Mouse (Mus musculus) forelimb bud, embryonic 11.5 days (tissue): ENCODE measurements at regions not wholly inside any gene's neighbourhood (a gene's known extent, or its start where the extent isn't known, plus 50 kb on each side); places are given as distances from the start of the nearest gene placed in this dataset.

Experiments
- DNase-seq: peaks from one replicate; pipeline ENCODE4 v3.0.0-alpha.2; 2012; ENCODE audit warnings: low read depth, low spot score

DNA sequence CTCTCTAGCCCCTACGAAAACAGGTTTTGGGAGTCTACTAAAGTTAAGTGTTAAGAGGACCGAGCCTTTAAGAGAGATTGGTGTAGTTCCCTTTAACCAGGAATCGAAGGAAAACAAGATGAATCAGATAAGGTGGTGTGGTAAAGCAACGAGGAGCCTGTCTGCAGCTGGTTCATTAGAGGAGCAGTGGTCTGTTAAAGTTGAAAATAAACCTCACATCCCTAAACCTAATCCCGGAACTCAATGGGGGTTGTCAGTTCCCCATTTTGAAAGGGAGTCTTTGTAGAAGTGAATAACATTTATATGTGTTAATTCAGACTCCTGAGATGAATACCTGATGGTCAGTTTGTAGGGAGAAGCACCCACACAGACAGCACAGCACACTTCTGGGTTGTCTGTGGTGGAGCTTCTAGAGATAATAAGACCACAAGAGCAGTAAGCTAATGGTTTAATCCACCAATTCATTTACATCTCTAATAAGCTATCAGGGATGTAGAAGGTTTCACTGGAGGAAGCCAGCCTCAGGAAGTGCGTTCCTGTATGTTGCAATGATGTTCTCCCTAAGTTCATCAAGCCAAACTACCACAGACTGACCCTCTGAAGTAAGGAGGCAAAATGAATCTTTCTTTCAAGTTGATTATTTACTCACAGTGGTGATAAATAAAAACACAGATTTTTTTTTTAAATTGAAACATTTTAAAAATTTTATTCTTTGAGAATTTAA, 318.9 kb upstream of the Nrp1 start:
- no peak for DNase-seq

GRCm38 (mm10) chr8:128042877-128043276, 315.5 kb upstream of the Nrp1 start:
- DNase-seq, result no peak

DNA sequence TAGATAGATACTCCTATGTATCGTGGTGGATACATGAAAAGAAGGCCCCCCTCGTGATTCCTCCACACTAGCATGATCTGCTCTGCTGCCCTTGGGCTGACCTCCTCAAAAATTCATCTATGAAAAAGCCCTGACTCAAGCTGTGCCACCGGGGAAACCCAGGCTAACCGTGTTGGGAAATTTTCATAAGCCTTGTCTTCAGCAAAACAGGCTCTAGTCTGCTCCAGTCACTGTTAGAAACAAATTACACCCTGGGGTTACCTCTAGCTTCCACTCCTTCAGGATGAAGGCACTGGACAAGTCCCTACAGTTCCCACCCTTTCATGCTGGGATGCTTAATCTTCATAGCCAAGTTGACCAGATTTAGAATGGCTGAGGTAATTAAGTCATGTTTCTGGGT, 315.0 kb upstream of the Nrp1 start:
- DNase-seq, result no peak

GRCm38 (mm10) chr8:128056251-128056650, 302.2 kb upstream of the Nrp1 start:
- no peak for DNase-seq

- no peak for DNase-seq
Measured at GRCm38 (mm10) chr8:128057845-128058244, 300.6 kb upstream of the Nrp1 start.

GRCm38 (mm10) chr8:128059817-128060216, 298.6 kb upstream of the Nrp1 start:
- DNase-seq, result no peak

- no peak for DNase-seq
Measured at GRCm38 (mm10) chr8:128064211-128064610, 294.2 kb upstream of the Nrp1 start.

DNA sequence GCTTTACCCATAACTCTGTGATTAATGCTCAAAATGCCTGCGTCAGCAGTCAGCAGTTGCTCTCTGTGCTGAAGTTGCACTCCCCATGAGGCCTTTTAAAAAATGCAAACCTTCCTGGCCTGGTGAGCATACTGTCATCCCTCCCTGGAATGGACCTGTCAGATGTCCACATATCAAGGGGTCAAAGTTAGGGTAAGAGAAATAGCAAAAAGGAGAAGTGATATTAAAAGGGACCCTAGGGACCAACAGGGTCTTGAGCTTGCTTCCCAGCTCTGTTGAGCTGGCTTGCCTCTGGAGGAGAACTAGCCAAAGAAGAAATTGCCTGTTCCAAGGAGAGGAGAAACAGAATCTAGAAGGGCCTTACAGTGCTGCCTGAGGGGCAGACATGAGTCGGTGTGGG, 293.3 kb upstream of the Nrp1 start:
- DNase-seq, result no peak

- no peak for DNase-seq
Measured at GRCm38 (mm10) chr8:128065964-128066680, 292.3 kb upstream of the Nrp1 start.

GRCm38 (mm10) chr8:128069749-128070148, 288.7 kb upstream of the Nrp1 start:
- DNase-seq, result no peak

- no peak for DNase-seq
Measured at GRCm38 (mm10) chr8:128075566-128075965, 282.8 kb upstream of the Nrp1 start.

DNA sequence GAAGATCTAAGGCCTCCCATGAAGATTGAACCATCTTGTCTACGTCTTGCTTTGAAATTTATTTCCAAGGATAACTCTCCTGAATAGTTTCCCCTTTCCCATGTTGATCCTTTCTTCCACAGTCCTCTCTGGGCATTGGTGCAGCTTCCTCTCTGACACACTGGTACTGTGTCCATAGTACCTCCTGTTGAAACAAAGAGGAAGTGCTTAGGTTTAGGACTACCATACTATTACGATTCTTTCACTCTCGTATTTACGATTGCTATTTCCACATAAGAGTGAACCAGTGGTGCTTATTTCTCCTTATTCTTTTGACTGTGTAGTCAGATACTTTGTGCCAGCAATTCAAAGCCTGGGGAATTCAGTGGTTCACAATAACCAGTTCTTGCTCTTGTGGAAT, 282.2 kb upstream of the Nrp1 start:
- no peak for DNase-seq

- no peak for DNase-seq
Measured at GRCm38 (mm10) chr8:128078740-128079139, 279.7 kb upstream of the Nrp1 start.

GRCm38 (mm10) chr8:128085800-128086199, 272.6 kb upstream of the Nrp1 start:
- no peak for DNase-seq

- no peak for DNase-seq
Measured at GRCm38 (mm10) chr8:128087500-128087899, 270.9 kb upstream of the Nrp1 start.

DNA sequence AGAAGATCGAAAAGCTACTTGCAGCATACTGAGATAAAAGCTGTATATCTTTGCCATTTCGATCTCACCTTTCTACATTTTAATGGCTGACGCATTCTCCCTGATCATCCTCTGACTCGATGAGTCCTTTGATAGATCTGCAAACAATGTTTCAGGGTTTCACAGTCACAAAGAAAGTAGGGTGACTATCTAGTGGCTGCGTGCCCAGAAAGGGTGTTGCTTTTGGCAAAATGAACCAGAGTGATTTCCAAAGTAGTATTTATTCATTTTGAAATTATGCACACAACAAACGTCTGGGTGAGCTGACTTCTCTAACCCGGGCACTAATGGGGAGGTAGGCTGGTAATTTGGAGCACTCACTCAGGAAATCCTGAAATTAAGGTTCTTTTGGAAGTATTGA, 265.6 kb upstream of the Nrp1 start:
- DNase-seq, result no peak

- no peak for DNase-seq
Measured at GRCm38 (mm10) chr8:128095451-128095850, 263.0 kb upstream of the Nrp1 start.

GRCm38 (mm10) chr8:128097601-128098000, 260.8 kb upstream of the Nrp1 start:
- DNase-seq, result no peak

DNA sequence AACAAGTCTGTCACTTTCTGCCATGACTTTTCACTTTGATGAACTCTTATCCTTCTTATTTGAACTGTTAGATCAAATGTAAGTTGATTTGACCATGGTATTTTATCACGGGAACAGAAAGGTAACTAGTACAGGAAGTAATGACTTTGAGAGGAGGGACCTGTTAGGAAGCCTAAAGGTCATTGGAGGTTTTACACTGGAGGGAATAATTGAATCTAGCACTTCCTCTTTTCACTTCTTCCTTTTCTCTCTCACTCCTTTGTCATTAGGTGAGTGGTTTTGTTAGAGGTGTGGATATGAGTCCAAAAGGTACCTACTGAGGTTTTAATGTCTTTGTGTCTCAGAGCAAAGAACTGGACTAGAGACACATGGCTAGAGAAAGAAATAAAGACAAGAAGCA, 255.0 kb upstream of the Nrp1 start:
- DNase-seq, result no peak

GRCm38 (mm10) chr8:128106569-128106968, 251.8 kb upstream of the Nrp1 start:
- no peak for DNase-seq

GRCm38 (mm10) chr8:128107041-128107440, 251.4 kb upstream of the Nrp1 start:
- DNase-seq, result no peak

- no peak for DNase-seq
Measured at GRCm38 (mm10) chr8:128109036-128109435, 249.4 kb upstream of the Nrp1 start.

DNA sequence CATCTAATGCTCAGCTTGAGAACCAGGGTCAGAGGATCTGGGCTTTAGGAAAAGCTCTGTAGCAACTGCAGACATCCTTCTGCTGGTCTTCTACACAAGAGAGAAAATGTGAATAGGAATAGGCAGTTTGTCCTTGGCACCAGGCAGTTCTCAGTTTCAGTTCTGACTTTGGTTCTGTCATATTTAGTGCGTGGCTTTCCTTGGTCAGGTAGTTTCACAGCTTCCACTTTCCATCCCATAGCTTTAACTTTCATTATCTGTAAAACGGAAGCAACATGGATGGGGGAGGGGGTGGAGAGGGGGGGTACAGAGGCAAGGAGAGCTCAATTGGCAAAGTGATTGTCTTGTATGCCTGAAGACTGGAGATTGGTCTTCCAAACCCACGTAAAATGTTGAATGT, 247.3 kb upstream of the Nrp1 start:
- DNase-seq, result no peak
